Mouse (Mus musculus) intestine, embryonic 15.5 days (tissue): ENCODE data around the gene Supt7l. TPM values are rescaled to one million over a fixed set of nuclear protein-coding genes. Genes with fewer than 3 reads are reported as not detected.

Experiments
- ATAC-seq: fragments of 200-750 bp; cut with Nextera tagmentation; 2 replicates; pipeline ENCODE4 v1.8.0; 2017; ENCODE audit warnings: moderate TSS enrichment, moderate library complexity
- H3K27ac ChIP-seq: fragments of 300-500 bp; sonication (generic); 2 replicates; pipeline ENCODE4 v1.5.1; 2015; ENCODE audit warnings: mild to moderate bottlenecking, inconsistent platforms
- H3K27me3 ChIP-seq: fragments of 300-500 bp; sonication (generic); replicated peaks from 2 replicates; pipeline ENCODE4 v1.6.1; 2015; ENCODE audit warnings: inconsistent platforms
- H3K36me3 ChIP-seq: fragments of 300-500 bp; sonication (generic); 2 replicates; pipeline ENCODE4 v1.6.1; 2015; ENCODE audit warnings: inconsistent platforms
- H3K4me1 ChIP-seq: fragments of 300-500 bp; sonication (generic); replicated peaks from 2 replicates; pipeline ENCODE4 v1.6.1; 2015; ENCODE audit warnings: inconsistent platforms
- H3K4me2 ChIP-seq: fragments of 300-500 bp; sonication (generic); replicated peaks from 2 replicates; pipeline ENCODE4 v1.6.1; 2015; ENCODE audit warnings: mild to moderate bottlenecking, inconsistent platforms
- H3K4me3 ChIP-seq: fragments of 300-500 bp; sonication (generic); replicated peaks from 2 replicates; pipeline ENCODE4 v1.5.1; 2015; ENCODE audit warnings: inconsistent platforms
- H3K9ac ChIP-seq: fragments of 300-500 bp; sonication (generic); 2 replicates; pipeline ENCODE4 v1.6.1; 2015; ENCODE audit warnings: inconsistent platforms
- H3K9me3 ChIP-seq: fragments of 300-500 bp; sonication (generic); 2 replicates; pipeline ENCODE4 v1.6.1; 2016; ENCODE audit warnings: inconsistent platforms
- WGBS: fragments of 180-500 bp; shearing (Covaris S2); methylation state at CpG from one replicate; pipeline ENCODE4 v1.1.7; 2015; 5-methylcytosine and 5-hydroxymethylcytosine counted together
- polyA plus RNA-seq: library from polyadenylated mRNA; unstranded; fragments of >200 nt; fragmentation: Nextera tagmentation; extraction: Ambion mirVana; gene quantifications from 2 replicates; pipeline ENCODE4 v1.2.1, GENCODE M21; 2015

The Supt7l gene
- polyA plus RNA-seq, 1 experiment from 2014 or later: 18.1 TPM

GRCm38 (mm10) chr5:31485440-31485839 lies 42.2 kb downstream of the Supt7l start, which contains the start of gene 4930548H24Rik:
Gene 4930548H24Rik (plus strand): TSS chr5:31485740.
- Histone ChIP-seq H3K27ac (no peak within 1 kb of the TSS), H3K4me1 (no peaks in the 10 kb centered on the region), H3K27me3 (no peaks in the 10 kb centered on the region), H3K4me2 (no peak within 1 kb of the TSS), H3K9me3 (no peaks in the 10 kb centered on the region), H3K9ac (no peak within 1 kb of the TSS), H3K36me3 (0 out of 2 replicates have a peak, but pooled peaks cover 6% of the 10 kb centered on the region), H3K4me3 (no peak within 1 kb of the TSS)
- ATAC-seq: no peak
- WGBS: 92% methylated on average over 3 of the region's 3 CpGs

- WGBS: 90% methylated on average over 4 of the region's 4 CpGs
- H3K4me1 ChIP-seq: no peaks in the 10 kb centered on the region
- no peaks in the 10 kb centered on the region for H3K27me3 ChIP-seq
- H3K4me3 ChIP-seq: no peak overlapping the region
- ATAC-seq: no peak
- no peak overlapping the region for H3K27ac ChIP-seq
- H3K36me3 ChIP-seq: peaks cover 26% of the 10 kb centered on the region
- H3K9ac ChIP-seq: no peak overlapping the region
- H3K9me3 ChIP-seq: no peaks in the 10 kb centered on the region
- H3K4me2 ChIP-seq: no peak overlapping the region
Measured at GRCm38 (mm10) chr5:31480536-31480935, 47.1 kb downstream of the Supt7l start.

DNA sequence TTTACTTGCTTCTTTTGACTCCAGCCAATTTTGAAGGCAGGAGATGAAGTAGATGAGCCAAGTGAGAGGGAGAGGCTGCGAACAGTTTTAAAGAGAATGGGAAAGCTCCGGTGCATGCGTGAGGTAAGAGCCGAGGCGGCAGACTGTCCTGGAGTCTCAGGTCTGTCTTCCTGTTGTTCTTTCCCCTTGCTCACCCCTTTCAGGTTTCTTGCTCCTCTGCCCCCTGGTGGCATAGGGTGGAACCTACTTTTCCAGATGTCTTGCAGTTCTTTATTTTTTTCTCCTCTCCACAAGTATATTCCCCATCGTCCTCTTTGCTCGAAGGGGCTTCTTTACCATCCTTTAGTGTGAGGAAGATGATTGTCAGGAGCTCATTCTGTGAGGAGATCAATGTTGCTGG lies 57.3 kb downstream of the Supt7l start:
- 72% methylated on average over 7 of the region's 7 CpGs for WGBS
- Histone ChIP-seq H3K9me3 (no peaks in the 10 kb centered on the region), H3K36me3 (peaks cover 39% of the 10 kb centered on the region), H3K4me3 (no peak overlapping the region), H3K27ac (no peak overlapping the region), H3K4me1 (no peaks in the 10 kb centered on the region), H3K27me3 (no peaks in the 10 kb centered on the region), H3K9ac (no peak overlapping the region), H3K4me2 (no peak overlapping the region)
- no peak for ATAC-seq

- 93% methylated on average over 6 of the region's 6 CpGs for WGBS
- Histone ChIP-seq H3K4me1 (no peaks in the 10 kb centered on the region), H3K4me2 (no peak overlapping the region), H3K27me3 (no peaks in the 10 kb centered on the region), H3K9me3 (no peaks in the 10 kb centered on the region), H3K4me3 (no peak overlapping the region), H3K27ac (no peak overlapping the region), H3K9ac (no peak overlapping the region), H3K36me3 (peaks cover 39% of the 10 kb centered on the region)
- ATAC-seq: no peak
Measured at GRCm38 (mm10) chr5:31469711-31470110, 57.9 kb downstream of the Supt7l start.

GRCm38 (mm10) chr5:31467798-31468197 lies 59.8 kb downstream of the Supt7l start:
- Histone ChIP-seq H3K4me1 (no peaks in the 10 kb centered on the region), H3K4me2 (no peak overlapping the region), H3K9ac (no peak overlapping the region), H3K36me3 (peaks cover 30% of the 10 kb centered on the region), H3K9me3 (no peaks in the 10 kb centered on the region), H3K27me3 (no peaks in the 10 kb centered on the region), H3K27ac (no peak overlapping the region), H3K4me3 (no peak overlapping the region)
- WGBS: 94% methylated on average over 3 of the region's 3 CpGs
- no peak for ATAC-seq

Other genes with a start within 250 kb of the Supt7l start
- gene Ift172, start 236.7 kb downstream of the Supt7l start, polyA plus RNA-seq: 20.1 and 21.4 TPM in 2 replicates
- gene Fndc4, start 231.7 kb downstream of the Supt7l start, polyA plus RNA-seq: 27.9 and 29.6 TPM in 2 replicates
- 0.52 and 0.54 TPM in 2 replicates for gene Gckr, start 230.4 kb downstream of the Supt7l start, polyA plus RNA-seq
- 37.6 and 40.1 TPM in 2 replicates for gene Zfp512, start 75.4 kb downstream of the Supt7l start, polyA plus RNA-seq
- gene 4930548H24Rik, start 42.1 kb downstream of the Supt7l start, polyA plus RNA-seq: not detected in 2 replicates
- gene Gpn1, start 33.1 kb downstream of the Supt7l start, polyA plus RNA-seq: 47.9 and 54.5 TPM in 2 replicates
- gene Slc4a1ap, start 812 bp downstream of the Supt7l start, polyA plus RNA-seq: 25.5 and 27.8 TPM in 2 replicates
- 321 and 322 TPM in 2 replicates for gene Mrpl33, start 69.1 kb upstream of the Supt7l start, polyA plus RNA-seq
- 15.4 and 16.6 TPM in 2 replicates for gene Rbks, start 169.8 kb upstream of the Supt7l start, polyA plus RNA-seq
- 70.9 and 78.7 TPM in 2 replicates for gene Babam2, start 169.9 kb upstream of the Supt7l start, polyA plus RNA-seq